Mouse (Mus musculus): Measurements from ENCODE around the gene Lefty2. TPM values are rescaled to one million over a fixed set of nuclear protein-coding genes. Genes with fewer than 3 reads are reported as not detected.

Gene Lefty2
- total RNA-seq, 2 experiments from 2014 or later = not detected

Other genes with a start within 250 kb of the Lefty2 start
- gene Mixl1, start 196.1 kb upstream of the Lefty2 start, total RNA-seq (2015; ENCODE audit: low replicate concordance) = not detected in 2 replicates
- gene Mixl1, start 196.1 kb upstream of the Lefty2 start, total RNA-seq (2017; ENCODE audit: low replicate concordance) = not detected in 2 replicates
- gene Acbd3, start 167.1 kb upstream of the Lefty2 start, total RNA-seq (2015; ENCODE audit: low replicate concordance) = 14.8 and 18.9 TPM in 2 replicates
- gene Acbd3, start 167.1 kb upstream of the Lefty2 start, total RNA-seq (2017; ENCODE audit: low replicate concordance) = 22.2 and 26.7 TPM in 2 replicates
- gene H3f3a, start 79.2 kb upstream of the Lefty2 start, total RNA-seq (2015; ENCODE audit: low replicate concordance) = 2,042 and 2,351 TPM in 2 replicates
- 2,407 and 2,791 TPM in 2 replicates for gene H3f3a, start 79.2 kb upstream of the Lefty2 start, total RNA-seq (2017; ENCODE audit: low replicate concordance)
- 21.3 and 23.9 TPM in 2 replicates for gene Sde2, start 42.0 kb upstream of the Lefty2 start, total RNA-seq (2015; ENCODE audit: low replicate concordance)
- 29.9 and 35.2 TPM in 2 replicates for gene Sde2, start 42.0 kb upstream of the Lefty2 start, total RNA-seq (2017; ENCODE audit: low replicate concordance)
- 21.3 and 42.8 TPM in 2 replicates for gene Pycr2, start 11.2 kb downstream of the Lefty2 start, total RNA-seq (2015; ENCODE audit: low replicate concordance)
- 26.3 and 26.6 TPM in 2 replicates for gene Pycr2, start 11.2 kb downstream of the Lefty2 start, total RNA-seq (2017; ENCODE audit: low replicate concordance)
- gene Lefty1, start 41.9 kb downstream of the Lefty2 start, total RNA-seq (2015; ENCODE audit: low replicate concordance) = 1.1 TPM in 1 of 2 replicates, not detected in the other
- 4.6 TPM in 1 of 2 replicates, not detected in the other for gene Lefty1, start 41.9 kb downstream of the Lefty2 start, total RNA-seq (2017; ENCODE audit: low replicate concordance)
- gene Tmem63a, start 49.2 kb downstream of the Lefty2 start, total RNA-seq (2015; ENCODE audit: low replicate concordance) = 23.4 and 24.7 TPM in 2 replicates
- gene Tmem63a, start 49.2 kb downstream of the Lefty2 start, total RNA-seq (2017; ENCODE audit: low replicate concordance) = 18.1 and 20.2 TPM in 2 replicates
- gene Ephx1, start 127.8 kb downstream of the Lefty2 start, total RNA-seq (2015; ENCODE audit: low replicate concordance) = 7.5 and 9.4 TPM in 2 replicates
- gene Ephx1, start 127.8 kb downstream of the Lefty2 start, total RNA-seq (2017; ENCODE audit: low replicate concordance) = 2.7 and 3.9 TPM in 2 replicates
- not detected in 2 replicates for gene 9130409I23Rik, start 158.1 kb downstream of the Lefty2 start, total RNA-seq (2015; ENCODE audit: low replicate concordance)
- gene 9130409I23Rik, start 158.1 kb downstream of the Lefty2 start, total RNA-seq (2017; ENCODE audit: low replicate concordance) = not detected in 2 replicates